Mouse (Mus musculus) midbrain, embryonic 16.5 days (tissue): ENCODE data around the gene Olfr272. TPM values are rescaled to one million over a fixed set of nuclear protein-coding genes. Genes with fewer than 3 reads are reported as not detected.

Experiments
- ATAC-seq: fragments of 200-750 bp; cut with Nextera tagmentation; 2 replicates; pipeline ENCODE4 v1.8.0; 2017; ENCODE audit warnings: moderate TSS enrichment
- H3K27ac ChIP-seq: fragments of 300-500 bp; sonication (generic); 2 replicates; pipeline ENCODE4 v1.5.1; 2014; ENCODE audit warnings: mild to moderate bottlenecking, low read length, mixed read lengths
- H3K27me3 ChIP-seq: fragments of 300-500 bp; sonication (generic); 2 replicates; pipeline ENCODE4 v1.6.1; 2014; ENCODE audit warnings: low read depth, low read length, mixed read lengths; ENCODE audit not compliant: control insufficient read depth, insufficient read depth
- H3K36me3 ChIP-seq: fragments of 300-500 bp; sonication (generic); 2 replicates; pipeline ENCODE4 v1.6.1; 2014; ENCODE audit warnings: mild to moderate bottlenecking, low read length, moderate library complexity, mixed read lengths; ENCODE audit not compliant: control insufficient read depth, insufficient read depth
- H3K4me1 ChIP-seq: fragments of 300-500 bp; sonication (generic); 2 replicates; pipeline ENCODE4 v1.6.1; 2014; ENCODE audit warnings: mild to moderate bottlenecking, low read length, mixed read lengths; ENCODE audit not compliant: control insufficient read depth, insufficient read depth
- H3K4me2 ChIP-seq: fragments of 300-500 bp; sonication (generic); 2 replicates; pipeline ENCODE4 v1.6.1; 2014; ENCODE audit warnings: mild to moderate bottlenecking, low read length, mixed read lengths
- H3K4me3 ChIP-seq: fragments of 300-500 bp; sonication (generic); 2 replicates; pipeline ENCODE4 v1.5.1; 2014; ENCODE audit warnings: low read depth, mild to moderate bottlenecking, low read length, moderate library complexity, mixed read lengths
- H3K9ac ChIP-seq: fragments of 300-500 bp; sonication (generic); 2 replicates; pipeline ENCODE4 v1.6.1; 2014; ENCODE audit warnings: low read depth, low read length, mixed read lengths
- H3K9me3 ChIP-seq: fragments of 300-500 bp; sonication (generic); replicated peaks from 2 replicates; pipeline ENCODE4 v1.6.1; 2014; ENCODE audit warnings: mild to moderate bottlenecking, low read length, mixed read lengths; ENCODE audit not compliant: control insufficient read depth, poor library complexity, severe bottlenecking
- WGBS: fragments of 180-500 bp; shearing (Covaris S2); extraction: QIAGEN DNeasy Blood & Tissue Kit; methylation state at CpG from one replicate; pipeline ENCODE4 v1.1.7; 2014; 5-methylcytosine and 5-hydroxymethylcytosine counted together
- polyA plus RNA-seq: library from polyadenylated mRNA; unstranded; fragments of >200 nt; fragmentation: Nextera tagmentation; extraction: Ambion mirVana; gene quantifications from 2 replicates; pipeline ENCODE4 v1.2.1, GENCODE M21; 2015

The Olfr272 gene
- polyA plus RNA-seq, 1 experiment from 2014 or later: not detected

DNA sequence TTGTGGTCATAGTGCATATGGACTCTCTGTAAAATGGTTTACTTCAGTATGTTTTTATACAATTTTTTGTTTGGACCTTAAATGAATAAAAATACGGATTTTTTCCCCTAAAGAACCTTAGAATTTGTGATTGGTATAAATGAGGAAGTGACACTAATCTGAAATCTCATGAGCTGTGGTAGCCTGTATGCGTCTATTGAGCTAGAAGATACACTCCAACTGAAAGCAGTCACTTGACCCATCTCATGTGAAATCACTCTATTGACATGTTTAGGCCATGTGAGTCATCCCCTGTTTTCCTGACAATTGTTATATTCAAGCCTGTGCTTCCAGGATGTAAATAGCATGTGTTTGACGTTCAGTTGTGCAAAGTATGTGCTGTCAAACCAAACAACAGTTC is 9.4 kb downstream of the Olfr272 start:
- ATAC-seq: no peak
- Histone ChIP-seq H3K4me1 (no peaks in the 10 kb centered on the region), H3K36me3 (no peaks in the 10 kb centered on the region), H3K4me2 (no peak overlapping the region), H3K4me3 (no peak overlapping the region), H3K9me3 (no peaks in the 10 kb centered on the region), H3K27ac (no peak overlapping the region), H3K27me3 (no peaks in the 10 kb centered on the region), H3K9ac (no peak overlapping the region)
- 72% methylated on average over 3 of the region's 3 CpGs for WGBS

DNA sequence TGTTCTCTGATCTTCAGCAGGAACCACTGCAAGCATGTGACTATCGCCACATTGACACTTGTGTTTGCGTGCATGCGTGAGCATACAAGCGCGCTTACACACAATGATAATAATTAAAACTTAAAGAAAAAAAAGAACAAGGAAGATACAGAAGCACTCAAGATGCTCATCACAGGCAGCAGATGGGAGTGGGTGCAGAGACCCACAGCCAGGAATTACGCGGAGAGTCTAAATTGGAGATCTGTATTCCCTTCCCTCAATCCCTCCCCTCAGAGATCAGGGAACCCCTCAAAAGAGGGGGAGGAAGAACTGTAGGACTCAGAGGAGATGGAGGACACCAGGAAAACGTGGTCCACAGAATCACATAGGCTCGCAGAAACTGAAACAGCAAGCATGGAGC is 54.8 kb downstream of the Olfr272 start:
- Histone ChIP-seq H3K36me3 (no peaks in the 10 kb centered on the region), H3K9me3 (no peaks in the 10 kb centered on the region), H3K4me2 (no peak overlapping the region), H3K9ac (no peak overlapping the region), H3K27me3 (no peaks in the 10 kb centered on the region), H3K4me1 (no peaks in the 10 kb centered on the region), H3K4me3 (no peak overlapping the region), H3K27ac (no peak overlapping the region)
- ATAC-seq: no peak
- 94% methylated on average over 9 of the region's 9 CpGs for WGBS

Other genes starting within 250 kb of the Olfr272 start
- gene Olfr275, start 104.6 kb downstream of the Olfr272 start, polyA plus RNA-seq: not detected in 2 replicates
- gene Olfr273, start 59.9 kb downstream of the Olfr272 start, polyA plus RNA-seq: not detected in 2 replicates
- not detected in 2 replicates for gene Olfr270, start 45.4 kb upstream of the Olfr272 start, polyA plus RNA-seq
- gene Nipsnap3a, start 70.1 kb upstream of the Olfr272 start, polyA plus RNA-seq: not detected in 2 replicates
- gene Nipsnap3b, start 92.7 kb upstream of the Olfr272 start, polyA plus RNA-seq: 186 and 194 TPM in 2 replicates
- gene Abca1, start 240.7 kb upstream of the Olfr272 start, polyA plus RNA-seq: 9.3 and 9.9 TPM in 2 replicates